Mouse (Mus musculus): ENCODE data around the gene Acacb. TPM values are rescaled to one million over a fixed set of nuclear protein-coding genes. Genes with fewer than 3 reads are reported as not detected.

Gene Acacb
- polyA plus RNA-seq, 1 experiment from 2014 or later, result 2.5 TPM

DNA sequence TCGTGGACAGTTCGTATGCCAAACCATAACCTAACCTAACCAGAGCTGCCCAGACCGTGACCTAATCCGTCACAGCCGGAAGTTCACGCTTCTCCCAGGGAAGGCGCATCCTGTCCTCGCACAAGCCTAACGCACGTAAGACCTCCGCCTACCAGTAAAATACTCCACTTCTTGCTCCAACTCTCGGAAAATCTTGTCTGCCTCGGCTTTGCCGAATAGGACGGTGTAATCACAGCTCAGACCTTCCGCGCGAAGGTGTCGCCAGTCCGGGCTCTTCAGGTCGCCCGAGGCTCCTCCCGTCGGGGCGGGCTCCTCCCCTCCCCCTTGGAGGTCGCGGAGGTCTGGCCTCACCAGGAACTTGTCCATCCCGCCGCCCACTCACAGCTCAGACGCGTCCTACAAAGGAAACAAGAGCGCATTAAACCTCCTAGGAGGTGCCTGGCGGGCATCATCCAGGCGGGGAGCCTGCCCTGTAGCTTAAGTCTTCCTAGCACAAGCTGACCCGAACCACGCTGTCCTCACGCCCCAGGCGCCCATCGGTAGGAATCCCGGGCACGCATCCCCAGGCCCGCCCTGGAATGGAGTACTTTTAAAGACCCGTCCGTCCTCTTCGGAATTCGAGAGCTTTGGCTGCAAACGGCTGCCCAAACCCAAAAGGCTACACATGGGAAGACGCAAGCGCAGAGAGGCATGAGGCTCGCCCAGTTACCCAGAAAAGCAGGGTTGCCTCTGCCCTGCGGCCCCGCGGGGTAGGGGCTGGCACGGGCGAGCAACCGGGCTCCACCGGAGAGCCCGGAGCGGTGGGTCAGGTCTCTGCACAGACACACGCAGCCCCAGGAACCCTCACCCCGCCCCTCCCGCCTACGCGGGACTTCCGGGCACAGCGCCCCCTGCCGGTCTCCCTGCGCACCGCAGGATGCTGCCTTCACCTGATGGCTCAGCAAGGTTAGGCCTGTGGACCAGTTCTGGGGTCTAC, 18.7 kb upstream of the Acacb start, which contains the start of gene Alkbh2:
TSS of gene Alkbh2 (minus strand) at position 845 of the 976 bp plus-strand sequence.
- under 1% methylated on average over 69 of the region's 69 CpGs for WGBS
- H3K9me3 ChIP-seq, result no peaks in the 10 kb centered on the region
- peak within 1 kb of the TSS; percentile 64 for H3K4me3 ChIP-seq
- no peaks in the 10 kb centered on the region for H3K27me3 ChIP-seq (ENCODE audit: poor library complexity, severe bottlenecking)
- peak; percentile 92 for DNase-seq (ENCODE audit: extremely low spot score, low spot score)
- peak within 1 kb of the TSS; percentile 88 for H3K27ac ChIP-seq
- peaks cover 49% of the 10 kb centered on the region for H3K4me1 ChIP-seq
- peaks cover 48% of the 10 kb centered on the region for H3K36me3 ChIP-seq (replicated peaks)

DNA sequence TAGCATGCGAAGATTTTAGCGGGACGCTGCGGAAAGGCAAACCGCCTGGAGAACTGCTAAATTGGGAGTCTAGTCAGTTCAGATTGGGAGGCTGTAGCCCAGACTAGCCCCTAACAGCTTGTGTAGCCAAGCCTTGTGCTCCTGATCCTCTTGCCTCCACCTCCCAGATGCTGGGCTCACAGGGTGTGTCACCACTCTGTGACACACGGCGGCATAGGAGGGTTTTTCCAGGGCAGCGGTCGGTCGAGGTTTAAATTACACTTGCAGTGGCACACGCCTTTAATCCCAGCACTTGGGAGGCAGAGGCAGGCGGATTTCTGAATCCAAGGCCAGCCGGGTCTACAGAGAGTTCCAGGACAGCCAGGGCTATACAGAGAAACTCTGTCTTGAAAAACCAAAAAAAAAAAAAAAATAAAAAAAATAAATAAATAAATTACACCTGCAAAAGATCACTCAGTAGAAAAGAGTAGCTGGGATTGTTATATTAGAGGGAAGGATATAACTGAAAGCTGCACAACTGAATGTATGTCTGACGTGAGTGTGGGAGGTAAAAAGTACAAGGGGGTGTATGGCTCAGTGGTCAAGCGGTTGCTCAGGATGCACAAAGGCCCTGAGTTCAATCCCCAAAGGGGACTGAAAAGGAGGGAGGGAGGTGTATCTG, 16.7 kb upstream of the Acacb start:
- H3K4me1 ChIP-seq, result peaks cover 67% of the 10 kb centered on the region
- 0 out of 2 replicates have a peak overlapping the region, but pooled peaks have one; percentile 91 for H3K27ac ChIP-seq

DNA sequence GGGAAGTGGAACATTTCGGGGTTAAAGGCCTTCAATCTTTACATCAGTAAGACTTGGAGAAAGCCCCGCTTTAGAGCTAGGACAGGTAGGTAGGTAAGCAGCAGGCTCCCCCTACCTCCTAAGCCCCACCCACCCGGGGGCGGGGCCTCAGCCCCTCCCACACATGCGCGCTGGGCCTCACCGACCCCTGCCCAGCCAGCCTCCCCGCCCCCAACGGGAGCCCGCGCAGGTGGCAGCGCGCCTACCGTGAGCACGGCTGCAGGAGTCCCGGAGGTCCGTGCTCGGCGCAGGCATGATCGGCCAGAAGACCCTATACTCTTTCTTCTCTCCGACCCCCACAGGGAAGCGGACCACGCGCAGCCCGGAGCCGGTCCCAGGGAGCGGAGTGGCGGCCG, 16.1 kb upstream of the Acacb start, which contains the start of gene Ung:
TSS of gene Ung (plus strand) at position 176 of the 395 bp plus-strand sequence.
- H3K36me3 ChIP-seq (replicated peaks), result peaks cover 48% of the 10 kb centered on the region
- DNase-seq (ENCODE audit: extremely low spot score, low spot score), result peak; percentile 72
- peak within 1 kb of the TSS; percentile 93 for H3K4me3 ChIP-seq
- no peaks in the 10 kb centered on the region for H3K27me3 ChIP-seq (ENCODE audit: poor library complexity, severe bottlenecking)
- 1% methylated on average over 29 of the region's 29 CpGs for WGBS
- peak within 1 kb of the TSS; percentile 91 for H3K27ac ChIP-seq
- H3K4me1 ChIP-seq, result peaks cover 67% of the 10 kb centered on the region
- H3K9me3 ChIP-seq, result no peaks in the 10 kb centered on the region

More for the DNA sequence above, 16.7 kb upstream of the Acacb start:
- Histone ChIP-seq H3K27me3 (ENCODE audit: poor library complexity, severe bottlenecking) (no peaks in the 10 kb centered on the region), H3K36me3 (replicated peaks) (peaks cover 48% of the 10 kb centered on the region), H3K9me3 (no peaks in the 10 kb centered on the region), H3K4me3 (peak overlapping the region; percentile 93)
- DNase-seq (ENCODE audit: extremely low spot score, low spot score), result no peak
- 79% methylated on average over 15 of the region's 15 CpGs for WGBS

DNA sequence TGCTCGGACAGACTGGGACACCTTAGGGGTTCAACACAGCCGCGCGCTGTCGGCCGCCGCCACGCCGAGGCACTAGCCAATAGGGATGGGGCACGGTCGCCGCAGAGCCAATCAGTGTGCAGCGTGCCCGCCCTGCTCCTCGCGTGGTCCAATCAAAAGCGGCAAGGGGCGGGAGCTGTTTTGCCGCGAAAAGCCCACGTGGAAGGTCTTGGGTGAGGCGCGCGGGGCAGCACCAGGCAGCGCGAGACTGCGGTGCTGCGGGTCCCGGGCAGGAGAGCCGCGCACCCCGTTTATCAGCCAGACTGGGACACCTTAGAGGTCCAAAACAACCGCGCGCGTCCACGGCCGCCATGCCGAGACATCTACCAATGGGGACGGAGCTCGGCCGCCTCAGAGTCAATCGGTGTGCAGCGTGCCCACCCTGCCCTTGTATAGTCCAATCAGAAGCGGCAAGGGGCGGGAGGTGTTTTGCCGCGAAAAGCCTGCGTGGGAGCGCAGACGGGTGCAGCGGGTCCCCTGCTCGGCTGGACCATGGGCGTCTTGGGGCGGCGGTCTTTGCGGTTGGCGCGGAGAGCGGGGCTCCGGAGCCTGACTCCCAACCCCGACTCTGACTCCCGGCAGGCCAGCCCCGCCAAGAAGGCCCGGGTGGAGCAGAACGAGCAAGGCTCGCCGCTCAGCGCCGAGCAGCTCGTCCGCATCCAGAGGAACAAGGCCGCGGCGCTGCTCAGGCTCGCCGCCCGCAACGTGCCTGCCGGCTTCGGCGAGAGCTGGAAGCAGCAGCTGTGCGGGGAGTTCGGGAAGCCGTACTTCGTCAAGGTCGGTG, 15.4 kb upstream of the Acacb start:
- H3K4me3 ChIP-seq, result peak overlapping the region; percentile 93
- peaks cover 67% of the 10 kb centered on the region for H3K4me1 ChIP-seq
- no peaks in the 10 kb centered on the region for H3K27me3 ChIP-seq (ENCODE audit: poor library complexity, severe bottlenecking)
- peak; percentile 94 for DNase-seq (ENCODE audit: extremely low spot score, low spot score)
- under 1% methylated on average over 87 of the region's 87 CpGs for WGBS
- H3K9me3 ChIP-seq, result no peaks in the 10 kb centered on the region
- peak overlapping the region; percentile 91 for H3K27ac ChIP-seq
- H3K36me3 ChIP-seq (replicated peaks), result peaks cover 48% of the 10 kb centered on the region

- Histone ChIP-seq H3K27ac (peak overlapping the region; percentile 91), H3K36me3 (replicated peaks) (peaks cover 48% of the 10 kb centered on the region), H3K27me3 (ENCODE audit: poor library complexity, severe bottlenecking) (no peaks in the 10 kb centered on the region), H3K4me3 (peak overlapping the region; percentile 93), H3K4me1 (peaks cover 63% of the 10 kb centered on the region), H3K9me3 (no peaks in the 10 kb centered on the region)
- WGBS, result 2% methylated on average over 15 of the region's 15 CpGs
- no peak for DNase-seq (ENCODE audit: extremely low spot score, low spot score)
Measured at GRCm38 (mm10) chr5:114131521-114131840, 14.9 kb upstream of the Acacb start.

DNA sequence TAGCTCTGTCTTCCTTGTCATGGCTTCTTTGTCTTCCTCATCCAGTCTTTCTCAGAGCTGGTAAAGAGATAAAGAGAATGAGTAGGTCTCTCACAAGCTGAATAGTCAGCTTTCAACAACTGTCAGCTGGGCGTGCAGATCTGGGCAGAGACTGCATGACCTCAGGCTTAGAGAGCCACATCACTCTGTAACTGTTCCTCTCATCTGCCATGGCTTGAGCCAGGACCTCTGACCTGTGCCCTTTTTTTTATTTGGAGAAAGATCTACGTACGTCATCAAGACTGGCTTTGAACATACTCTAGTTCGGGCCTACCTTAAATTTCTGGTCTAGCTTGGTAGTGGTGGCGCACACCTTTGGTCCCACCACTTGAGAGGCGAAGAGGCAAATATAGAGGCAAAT, 13.5 kb upstream of the Acacb start:
- Histone ChIP-seq H3K27ac (no peak overlapping the region), H3K27me3 (ENCODE audit: poor library complexity, severe bottlenecking) (no peaks in the 10 kb centered on the region), H3K9me3 (no peaks in the 10 kb centered on the region), H3K36me3 (replicated peaks) (peaks cover 57% of the 10 kb centered on the region), H3K4me1 (peaks cover 50% of the 10 kb centered on the region), H3K4me3 (peak overlapping the region; percentile 93; the same call in 1 of the 2 replicates)
- DNase-seq (ENCODE audit: extremely low spot score, low spot score), result no peak
- WGBS, result 92% methylated on average over 6 of the region's 6 CpGs

- H3K36me3 ChIP-seq (replicated peaks), result peaks cover 70% of the 10 kb centered on the region
- no peaks in the 10 kb centered on the region for H3K27me3 ChIP-seq (ENCODE audit: poor library complexity, severe bottlenecking)
- H3K27ac ChIP-seq, result no peak overlapping the region
- no peaks in the 10 kb centered on the region for H3K9me3 ChIP-seq
- peaks cover 54% of the 10 kb centered on the region for H3K4me1 ChIP-seq
- 77% methylated on average over 6 of the region's 6 CpGs for WGBS
- no peak overlapping the region for H3K4me3 ChIP-seq
- no peak for DNase-seq (ENCODE audit: extremely low spot score, low spot score)
Measured at GRCm38 (mm10) chr5:114134091-114134534, 12.2 kb upstream of the Acacb start.

GRCm38 (mm10) chr5:114135516-114135915, 10.8 kb upstream of the Acacb start:
- peaks cover 45% of the 10 kb centered on the region for H3K4me1 ChIP-seq
- no peak for DNase-seq (ENCODE audit: extremely low spot score, low spot score)
- H3K9me3 ChIP-seq, result no peaks in the 10 kb centered on the region
- WGBS, result 89% methylated on average over 10 of the region's 10 CpGs
- peaks cover 84% of the 10 kb centered on the region for H3K36me3 ChIP-seq (replicated peaks)
- no peak overlapping the region for H3K27ac ChIP-seq
- no peak overlapping the region for H3K4me3 ChIP-seq
- H3K27me3 ChIP-seq (ENCODE audit: poor library complexity, severe bottlenecking), result no peaks in the 10 kb centered on the region

DNA sequence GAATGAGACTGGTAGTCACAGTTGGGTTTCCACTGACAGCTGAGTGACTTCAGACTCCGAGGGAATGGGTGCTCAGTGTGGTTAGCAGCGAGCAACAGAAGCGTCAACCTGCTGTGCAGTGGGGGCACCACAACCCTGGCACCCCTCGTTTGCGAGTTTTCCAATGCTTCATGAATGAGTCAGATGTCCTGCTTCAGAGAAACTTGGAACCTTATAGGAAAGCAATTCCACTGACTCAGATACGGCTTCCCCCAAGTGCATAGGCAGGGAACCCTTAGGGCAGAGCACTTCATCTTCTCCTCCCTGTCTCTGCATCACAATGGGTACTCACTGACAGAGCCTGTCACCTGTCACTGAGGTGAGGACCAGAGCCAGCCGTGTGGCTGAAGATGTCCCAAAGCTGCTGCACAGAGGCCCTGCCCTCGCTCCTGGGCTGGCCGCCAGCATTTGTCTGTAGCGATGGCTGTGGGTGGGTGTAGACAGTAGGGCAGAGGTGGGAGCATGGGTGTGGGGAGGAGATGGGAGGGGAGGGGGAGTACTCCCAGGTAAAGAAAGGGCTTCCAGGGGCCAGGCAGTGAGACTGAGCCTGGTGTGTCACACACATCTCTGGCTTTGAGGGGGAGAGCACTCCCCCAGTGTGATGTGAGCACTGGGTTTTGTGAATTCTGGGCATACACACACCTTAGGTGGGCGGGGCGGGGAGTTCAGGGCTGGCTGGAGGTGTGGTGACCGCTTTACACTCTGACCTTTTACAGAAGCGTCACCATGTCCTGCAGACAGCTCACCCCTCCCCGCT, 8.7 kb upstream of the Acacb start:
- no peak for DNase-seq (ENCODE audit: extremely low spot score, low spot score)
- no peak overlapping the region for H3K27ac ChIP-seq
- H3K4me3 ChIP-seq, result no peak overlapping the region
- no peaks in the 10 kb centered on the region for H3K27me3 ChIP-seq (ENCODE audit: poor library complexity, severe bottlenecking)
- no peaks in the 10 kb centered on the region for H3K9me3 ChIP-seq
- peaks cover 86% of the 10 kb centered on the region for H3K36me3 ChIP-seq (replicated peaks)
- WGBS, result 91% methylated on average over 15 of the region's 15 CpGs
- peaks cover 28% of the 10 kb centered on the region for H3K4me1 ChIP-seq

DNA sequence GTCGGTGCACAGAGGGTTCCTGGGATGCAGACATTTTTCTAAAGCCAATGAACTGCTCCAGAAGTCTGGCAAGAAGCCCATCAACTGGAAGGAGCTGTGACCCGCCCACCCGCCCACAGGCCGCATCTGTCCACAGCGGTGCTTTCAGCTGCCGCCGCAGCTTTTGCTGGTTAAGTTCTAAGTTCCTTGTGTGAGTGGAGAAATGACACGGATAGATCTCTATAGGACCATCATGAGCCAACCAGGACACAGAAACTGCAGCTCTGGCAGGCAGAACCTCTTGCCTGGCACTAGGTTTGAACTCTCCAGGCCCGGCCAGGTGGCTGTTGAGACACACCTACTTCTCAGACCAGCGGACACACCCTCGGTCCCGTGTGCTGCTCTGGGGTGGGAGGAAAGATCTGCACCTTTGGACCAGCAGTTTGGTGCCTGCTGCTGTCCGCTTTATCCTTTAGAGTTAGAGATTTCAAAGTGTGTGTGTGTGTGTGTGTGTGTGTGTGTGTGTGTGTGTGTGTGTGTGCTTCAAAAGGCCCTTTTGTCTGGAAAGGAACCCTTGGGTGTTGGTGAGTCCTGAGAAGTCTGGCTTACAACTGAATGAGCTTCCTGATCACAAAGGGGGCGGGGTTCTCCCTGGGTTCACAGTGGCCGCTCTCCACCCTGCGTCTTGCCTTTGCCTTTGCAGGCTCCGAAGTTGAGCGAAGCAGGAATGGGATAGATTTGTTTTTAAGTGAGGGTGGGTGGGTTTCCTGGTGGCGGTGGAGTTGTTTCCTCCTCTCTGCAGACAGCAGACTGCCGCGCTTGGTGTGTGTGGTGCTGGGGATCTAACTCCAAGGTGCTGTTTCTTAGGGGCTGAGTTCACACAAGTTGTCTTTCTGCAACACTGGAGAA, 7.8 kb upstream of the Acacb start:
- Histone ChIP-seq H3K4me3 (no peak overlapping the region), H3K27ac (no peak overlapping the region), H3K4me1 (peaks cover 20% of the 10 kb centered on the region), H3K9me3 (no peaks in the 10 kb centered on the region), H3K36me3 (replicated peaks) (peaks cover 77% of the 10 kb centered on the region), H3K27me3 (ENCODE audit: poor library complexity, severe bottlenecking) (no peaks in the 10 kb centered on the region)
- 86% methylated on average over 21 of the region's 21 CpGs for WGBS
- no peak for DNase-seq (ENCODE audit: extremely low spot score, low spot score)

GRCm38 (mm10) chr5:114139175-114139574, 7.2 kb upstream of the Acacb start:
- no peaks in the 10 kb centered on the region for H3K9me3 ChIP-seq
- no peaks in the 10 kb centered on the region for H3K27me3 ChIP-seq (ENCODE audit: poor library complexity, severe bottlenecking)
- WGBS, result 66% methylated on average over 9 of the region's 9 CpGs
- peaks cover 71% of the 10 kb centered on the region for H3K36me3 ChIP-seq (replicated peaks)
- DNase-seq (ENCODE audit: extremely low spot score, low spot score), result no peak
- H3K27ac ChIP-seq, result no peak overlapping the region
- peaks cover 20% of the 10 kb centered on the region for H3K4me1 ChIP-seq
- H3K4me3 ChIP-seq, result no peak overlapping the region
